Mouse (Mus musculus): ENCODE measurements around the gene Pim3.

- TF ChIP-seq CTCF (IDR thresholded peaks at IDR 0.05; ENCODE audit: low read depth, low read length), result no peak
- no peak for TF ChIP-seq POLR2A (IDR thresholded peaks at IDR 0.05; ENCODE audit: extremely low read depth, insufficient read depth, low read length)
These were observed 6.0 kb upstream of the Pim3 start for GRCm38 (mm10) chr15:88855896-88856417.
